Mouse (Mus musculus) hindbrain, embryonic 14.5 days (tissue): ENCODE data around the gene Prodh2. TPM values are rescaled to one million over a fixed set of nuclear protein-coding genes. Genes with fewer than 3 reads are reported as not detected.
A peak's percentile ranks its signal among the peaks of the same experiment; 100 is the strongest.

Experiments
- ATAC-seq: fragments of 200-750 bp; cut with Nextera tagmentation; 2 replicates; pipeline ENCODE4 v1.8.0; 2017; ENCODE audit warnings: moderate number of reproducible peaks, mild to moderate bottlenecking, moderate TSS enrichment, moderate library complexity; ENCODE audit not compliant: low FRiP score
- DNase-seq: peaks from one replicate; pipeline ENCODE4 v3.0.0-alpha.2; 2015; ENCODE audit warnings: low spot score
- H3K27ac ChIP-seq: fragments of 300-500 bp; sonication (generic); 2 replicates; pipeline ENCODE4 v1.5.1; 2014; ENCODE audit warnings: mild to moderate bottlenecking, moderate library complexity
- H3K27me3 ChIP-seq: fragments of 300-500 bp; sonication (generic); 2 replicates; pipeline ENCODE4 v1.6.1; 2014; ENCODE audit warnings: mild to moderate bottlenecking, low read length, mixed read lengths; ENCODE audit not compliant: control insufficient read depth, insufficient read depth
- H3K36me3 ChIP-seq: fragments of 300-500 bp; sonication (generic); replicated peaks from 2 replicates; pipeline ENCODE4 v1.6.1; 2014; ENCODE audit not compliant: control insufficient read depth, insufficient read depth
- H3K4me1 ChIP-seq: fragments of 300-500 bp; sonication (generic); replicated peaks from 2 replicates; pipeline ENCODE4 v1.6.1; 2014; ENCODE audit warnings: antibody characterized with exemption, low read length, mixed read lengths; ENCODE audit not compliant: control insufficient read depth, insufficient read depth
- H3K4me2 ChIP-seq: fragments of 300-500 bp; sonication (generic); replicated peaks from 2 replicates; pipeline ENCODE4 v1.6.1; 2014; ENCODE audit warnings: mild to moderate bottlenecking, moderate library complexity
- H3K4me3 ChIP-seq: fragments of 300-500 bp; sonication (generic); replicated peaks from 2 replicates; pipeline ENCODE4 v1.5.1; 2014; ENCODE audit warnings: mild to moderate bottlenecking, low read length
- H3K9ac ChIP-seq: fragments of 300-500 bp; sonication (generic); 2 replicates; pipeline ENCODE4 v1.6.1; 2014
- H3K9me3 ChIP-seq: fragments of 300-500 bp; sonication (generic); 2 replicates; pipeline ENCODE4 v1.6.1; 2016; ENCODE audit warnings: low read length; ENCODE audit not compliant: control insufficient read depth
- WGBS: fragments of 180-500 bp; shearing (Covaris S2); extraction: QIAGEN DNeasy Blood & Tissue Kit; methylation state at CpG from one replicate; pipeline ENCODE4 v1.1.7; 2014; 5-methylcytosine and 5-hydroxymethylcytosine counted together
- microRNA-seq: library from miRNA; unstranded; fragments of <30 nt; microRNA quantifications from one replicate; pipeline ENCODE4, GENCODE M21; 2016
- polyA plus RNA-seq: library from polyadenylated mRNA; unstranded; fragments of >200 nt; fragmentation: Nextera tagmentation; extraction: Ambion mirVana; gene quantifications from 2 replicates; pipeline ENCODE4 v1.2.1, GENCODE M21; 2014

The Prodh2 gene
- polyA plus RNA-seq, 1 experiment from 2014 or later, result 0.48 TPM

- H3K27me3 ChIP-seq, result no peaks in the 10 kb centered on the region
- DNase-seq, result peak; percentile 96
- H3K4me1 ChIP-seq, result peaks cover 27% of the 10 kb centered on the region
- peak; percentile 91 for ATAC-seq
- WGBS, result under 1% methylated on average over 20 of the region's 20 CpGs
- peak within 1 kb of the TSS; percentile 99 for H3K4me2 ChIP-seq
- H3K4me3 ChIP-seq, result peak within 1 kb of the TSS; percentile 62
- peak within 1 kb of the TSS; percentile 82 for H3K9ac ChIP-seq
- H3K9me3 ChIP-seq, result no peaks in the 10 kb centered on the region
- peaks cover 28% of the 10 kb centered on the region for H3K36me3 ChIP-seq
- H3K27ac ChIP-seq, result peak within 1 kb of the TSS; percentile 65
These were observed 66.1 kb downstream of the Prodh2 start, which contains the start of gene Lin37 for GRCm38 (mm10) chr7:30559443-30559954. Gene Lin37, minus strand, starts transcription at chr7:30559838.

GRCm38 (mm10) chr7:30560296-30560695 lies 66.9 kb downstream of the Prodh2 start:
- no peak for DNase-seq
- H3K4me3 ChIP-seq, result peak overlapping the region; percentile 62; the same call in 1 of the 2 replicates
- peaks cover 25% of the 10 kb centered on the region for H3K36me3 ChIP-seq
- H3K27me3 ChIP-seq, result no peaks in the 10 kb centered on the region
- no peaks in the 10 kb centered on the region for H3K9me3 ChIP-seq
- ATAC-seq, result no peak
- H3K9ac ChIP-seq, result no peak overlapping the region
- peak overlapping the region; percentile 65 for H3K27ac ChIP-seq
- peaks cover 27% of the 10 kb centered on the region for H3K4me1 ChIP-seq
- 64% methylated on average over 2 of the region's 2 CpGs for WGBS
- H3K4me2 ChIP-seq, result peak overlapping the region; percentile 99; the same call in 1 of the 2 replicates

GRCm38 (mm10) chr7:30562526-30563116 lies 69.2 kb downstream of the Prodh2 start:
- Histone ChIP-seq H3K36me3 (peaks cover 27% of the 10 kb centered on the region), H3K4me2 (peak overlapping the region; percentile 62), H3K9ac (peak overlapping the region; percentile 76), H3K4me3 (peak overlapping the region; percentile 68), H3K27me3 (no peaks in the 10 kb centered on the region), H3K27ac (peak overlapping the region; percentile 58), H3K4me1 (peaks cover 27% of the 10 kb centered on the region), H3K9me3 (no peaks in the 10 kb centered on the region)
- 2% methylated on average over 27 of the region's 27 CpGs for WGBS
- DNase-seq (no peak), ATAC-seq (peak; percentile 10; the same call in 1 of the 2 replicates)

Small RNA genes within 50 kb of the gene (microRNA-seq; reads per million reads assigned to microRNA genes)
- 0.65 reads per million for gene Gm38670

Other genes starting within 250 kb of the Prodh2 start
- 0.16 and 0.43 TPM in 2 replicates for gene Thap8, start 213.5 kb upstream of the Prodh2 start, polyA plus RNA-seq
- 5.7 and 5.9 TPM in 2 replicates for gene Wdr62, start 213.2 kb upstream of the Prodh2 start, polyA plus RNA-seq
- 123 and 146 TPM in 2 replicates for gene Clip3, start 201.9 kb upstream of the Prodh2 start, polyA plus RNA-seq
- gene Alkbh6, start 184.9 kb upstream of the Prodh2 start, polyA plus RNA-seq, result 119 and 123 TPM in 2 replicates
- gene Syne4, start 178.8 kb upstream of the Prodh2 start, polyA plus RNA-seq, result 10.7 and 11.9 TPM in 2 replicates
- gene E130208F15Rik, start 171.9 kb upstream of the Prodh2 start, polyA plus RNA-seq, result not detected in 2 replicates
- 16.5 and 19.2 TPM in 2 replicates for gene Sdhaf1, start 169.7 kb upstream of the Prodh2 start, polyA plus RNA-seq
- 14.5 and 15.0 TPM in 2 replicates for gene Lrfn3, start 130.8 kb upstream of the Prodh2 start, polyA plus RNA-seq
- 27.2 and 35.6 TPM in 2 replicates for gene Tyrobp, start 79.9 kb upstream of the Prodh2 start, polyA plus RNA-seq
- gene Hcst, start 73.8 kb upstream of the Prodh2 start, polyA plus RNA-seq, result 1.1 TPM in 1 of 2 replicates, not detected in the other
- 1.8 and 2.9 TPM in 2 replicates for gene Nfkbid, start 71.9 kb upstream of the Prodh2 start, polyA plus RNA-seq
- gene Aplp1, start 48.1 kb upstream of the Prodh2 start, polyA plus RNA-seq, result 690 and 752 TPM in 2 replicates
- 1.8 and 2.4 TPM in 2 replicates for gene Kirrel2, start 35.9 kb upstream of the Prodh2 start, polyA plus RNA-seq
- 0.54 and 0.83 TPM in 2 replicates for gene Nphs1, start 35.3 kb upstream of the Prodh2 start, polyA plus RNA-seq
- 112 TPM in 2 replicates for gene Arhgap33, start 41.4 kb downstream of the Prodh2 start, polyA plus RNA-seq
- gene Hspb6, start 58.6 kb downstream of the Prodh2 start, polyA plus RNA-seq, result 9.3 and 12.6 TPM in 2 replicates
- 10.4 and 11.0 TPM in 2 replicates for gene Proser3, start 58.7 kb downstream of the Prodh2 start, polyA plus RNA-seq
- gene Lin37, start 66.2 kb downstream of the Prodh2 start, polyA plus RNA-seq, result 49.2 and 49.4 TPM in 2 replicates
- gene U2af1l4, start 69.7 kb downstream of the Prodh2 start, polyA plus RNA-seq, result 88.7 and 105 TPM in 2 replicates
- 6.5 and 9.2 TPM in 2 replicates for gene Gm49396, start 69.7 kb downstream of the Prodh2 start, polyA plus RNA-seq
- 109 and 118 TPM in 2 replicates for gene Psenen, start 70.0 kb downstream of the Prodh2 start, polyA plus RNA-seq
- 2.2 and 3.1 TPM in 2 replicates for gene Igflr1, start 71.8 kb downstream of the Prodh2 start, polyA plus RNA-seq
- gene Kmt2b, start 95.1 kb downstream of the Prodh2 start, polyA plus RNA-seq, result 11.4 and 12.9 TPM in 2 replicates
- 0.35 and 0.42 TPM in 2 replicates for gene Zbtb32, start 105.3 kb downstream of the Prodh2 start, polyA plus RNA-seq
- 0.43 and 0.76 TPM in 2 replicates for gene Upk1a, start 119.2 kb downstream of the Prodh2 start, polyA plus RNA-seq
- 1,184 and 1,299 TPM in 2 replicates for gene Cox6b1, start 132.5 kb downstream of the Prodh2 start, polyA plus RNA-seq
- 0.19 TPM in 1 of 2 replicates, not detected in the other for gene Etv2, start 142.2 kb downstream of the Prodh2 start, polyA plus RNA-seq
- 115 and 118 TPM in 2 replicates for gene Rbm42, start 156.7 kb downstream of the Prodh2 start, polyA plus RNA-seq
- 20.0 and 20.6 TPM in 2 replicates for gene Haus5, start 171.4 kb downstream of the Prodh2 start, polyA plus RNA-seq
- not detected in 2 replicates for gene Pmis2, start 178.0 kb downstream of the Prodh2 start, polyA plus RNA-seq
- gene 2200002J24Rik, start 205.3 kb downstream of the Prodh2 start, polyA plus RNA-seq, result not detected in 2 replicates
- gene Atp4a, start 218.6 kb downstream of the Prodh2 start, polyA plus RNA-seq, result 2.0 and 2.1 TPM in 2 replicates
- gene Tmem147, start 235.9 kb downstream of the Prodh2 start, polyA plus RNA-seq, result 281 and 319 TPM in 2 replicates